Comparison of ENCODE assay signal across 28 mouse cellular contexts in the genomic region with DNA sequence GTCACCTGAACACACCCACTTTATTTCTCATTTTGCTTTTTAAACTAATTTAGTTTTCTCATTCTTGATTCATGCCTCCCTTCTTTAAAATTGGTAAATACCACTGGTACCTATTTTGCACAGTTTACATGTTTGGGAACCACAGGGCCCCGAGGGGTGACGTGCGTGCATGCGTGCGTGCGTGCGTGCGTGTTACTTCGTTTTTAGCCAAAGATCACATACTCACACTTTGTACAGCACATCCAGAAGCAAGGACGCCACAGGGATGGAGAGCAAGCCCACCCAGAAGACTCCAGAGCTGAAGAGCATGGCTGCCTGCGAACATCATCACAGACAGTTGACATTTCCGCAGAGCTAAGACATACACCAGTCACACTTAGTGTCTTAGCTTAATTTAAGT. TPM values are rescaled to one million over a fixed set of nuclear protein-coding genes. Genes with fewer than 3 reads are reported as not detected.
DNase-seq lines count a peak whose midpoint lies in the region; ATAC-seq and TF ChIP-seq lines count a peak whose summit lies in the region.
"Had no signal": no experiment of that assay in that cellular context is flagged by ENCODE, and none has a peak within 500 bp of the region (broad histone marks: within the 10 kb centered on the region; RNA-seq: fewer than 3 reads in every experiment).

No protein-coding gene starts in this region.

- peak; percentile 34 for DNase-seq in intestine, embryonic 14.5 days (ENCODE audit: low spot score)
- peak; percentile 1 for DNase-seq in right cerebral cortex, postnatal 25 days
- no peak for DNase-seq in right cerebral cortex, postnatal 36 days (ENCODE audit: low spot score in 2 of 2)
- peak; percentile 12 for DNase-seq in limb, embryonic 11.5 days (ENCODE audit: low spot score)
- DNase-seq in lung, postnatal 36 days, result no peak
- DNase-seq: adrenal gland, adult 8-10 months; adrenal gland, postnatal 25 days; cerebellum, adult 11-12 months; cerebellum, adult 8-10 months; cerebellum, postnatal 10 days; cerebellum, postnatal 36 days; embryo, embryonic 11 days; gastrocnemius, postnatal 25 days; heart, adult 2 months; heart, postnatal 10 days; heart, postnatal 36 days had no signal

- H3K9me3 ChIP-seq in intestine, embryonic 14.5 days (ENCODE audit: control insufficient read depth, low read length), result no peaks in the 10 kb centered on the region
- H3K9me3 ChIP-seq in intestine, postnatal 0 days (ENCODE audit: control insufficient read depth), result no peaks in the 10 kb centered on the region
- no peaks in the 10 kb centered on the region for H3K9me3 ChIP-seq in limb, embryonic 11.5 days (ENCODE audit: control insufficient read depth, low read length)
- H3K9me3 ChIP-seq: embryonic facial prominence, embryonic 10.5 days; embryonic facial prominence, embryonic 13.5 days; forebrain, embryonic 12.5 days; forebrain, embryonic 15.5 days; heart, embryonic 12.5 days; heart, embryonic 15.5 days had no signal

- no peak overlapping the region for H3K27ac ChIP-seq in intestine, embryonic 14.5 days (ENCODE audit: low read depth)
- H3K27ac ChIP-seq in intestine, postnatal 0 days (ENCODE audit: low read depth, low read length), result no peak overlapping the region
- no peak overlapping the region for H3K27ac ChIP-seq in limb, embryonic 11.5 days (replicated peaks; ENCODE audit: low read depth, low read length)
- H3K27ac ChIP-seq: embryonic facial prominence, embryonic 10.5 days; embryonic facial prominence, embryonic 13.5 days; forebrain, embryonic 12.5 days; forebrain, embryonic 15.5 days; heart, adult 2 months; heart, embryonic 15.5 days; hindbrain, embryonic 14.5 days; hindbrain, postnatal 0 days had no signal

- no peaks in the 10 kb centered on the region for H3K27me3 ChIP-seq in intestine, embryonic 14.5 days (replicated peaks; ENCODE audit: control insufficient read depth, insufficient read depth, low read length)
- H3K27me3 ChIP-seq in intestine, postnatal 0 days (replicated peaks; ENCODE audit: control insufficient read depth, insufficient read depth, low read length), result no peaks in the 10 kb centered on the region
- H3K27me3 ChIP-seq in limb, embryonic 11.5 days (ENCODE audit: control insufficient read depth, insufficient read depth, low read length), result no peaks in the 10 kb centered on the region
- H3K27me3 ChIP-seq: forebrain, embryonic 15.5 days; heart, embryonic 12.5 days; heart, embryonic 15.5 days had no signal

- H3K36me3 ChIP-seq in intestine, embryonic 14.5 days (ENCODE audit: control insufficient read depth, insufficient read depth, low read length), result no peaks in the 10 kb centered on the region
- peaks cover 3% of the 10 kb centered on the region; the same call in 1 of the 2 replicates for H3K36me3 ChIP-seq in intestine, postnatal 0 days (ENCODE audit: control insufficient read depth, insufficient read depth)
- no peaks in the 10 kb centered on the region for H3K36me3 ChIP-seq in limb, embryonic 11.5 days (ENCODE audit: control insufficient read depth, insufficient read depth, low read length)
- H3K36me3 ChIP-seq: embryonic facial prominence, embryonic 10.5 days; embryonic facial prominence, embryonic 13.5 days; forebrain, embryonic 12.5 days; forebrain, embryonic 15.5 days; heart, embryonic 12.5 days; heart, embryonic 15.5 days had no signal

- H3K4me1 ChIP-seq in intestine, embryonic 14.5 days (replicated peaks; ENCODE audit: control insufficient read depth, insufficient read depth, low read length), result peaks cover 3% of the 10 kb centered on the region; the same call in 1 of the 2 replicates
- no peaks in the 10 kb centered on the region for H3K4me1 ChIP-seq in intestine, postnatal 0 days (replicated peaks; ENCODE audit: control insufficient read depth, insufficient read depth, low read length)
- H3K4me1 ChIP-seq in limb, embryonic 11.5 days (ENCODE audit: control insufficient read depth, insufficient read depth, low read length), result no peaks in the 10 kb centered on the region

- no peak overlapping the region for H3K4me3 ChIP-seq in intestine, embryonic 14.5 days (ENCODE audit: low read depth, low read length)
- H3K4me3 ChIP-seq in intestine, postnatal 0 days (ENCODE audit: low read depth, low read length), result no peak overlapping the region
- H3K4me3 ChIP-seq in limb, embryonic 11.5 days (ENCODE audit: low read depth, low read length), result no peak overlapping the region
- H3K4me3 ChIP-seq: embryonic facial prominence, embryonic 10.5 days; embryonic facial prominence, embryonic 13.5 days; erythroblast, embryonic 14.5 days; forebrain, embryonic 12.5 days; forebrain, embryonic 15.5 days; heart, adult 2 months; heart, embryonic 12.5 days; heart, embryonic 15.5 days had no signal

- H3K9ac ChIP-seq in intestine, embryonic 14.5 days (ENCODE audit: low read length), result no peak overlapping the region
- no peak overlapping the region for H3K9ac ChIP-seq in intestine, postnatal 0 days (ENCODE audit: low read depth, low read length)
- H3K9ac ChIP-seq in limb, embryonic 11.5 days (ENCODE audit: low read length), result no peak overlapping the region
- H3K9ac ChIP-seq: embryonic facial prominence, embryonic 13.5 days; forebrain, embryonic 12.5 days; forebrain, embryonic 15.5 days; heart, embryonic 12.5 days; heart, embryonic 15.5 days; hindbrain, embryonic 14.5 days had no signal

- WGBS in intestine, embryonic 14.5 days, result 87% methylated on average over 12 of the region's 12 CpGs
- WGBS in intestine, postnatal 0 days, result 91% methylated on average over 12 of the region's 12 CpGs
- 91% methylated on average over 12 of the region's 12 CpGs for WGBS in limb, embryonic 11.5 days

- no peak for ATAC-seq in intestine, embryonic 14.5 days (replicated peaks; ENCODE audit: low FRiP score, low TSS enrichment, low read depth)
- ATAC-seq in intestine, postnatal 0 days, result no peak
- no peak for ATAC-seq in limb, embryonic 11.5 days (ENCODE audit: insufficient number of reproducible peaks, low FRiP score, low TSS enrichment, low read depth)
- ATAC-seq: CD4-positive, CD25-positive, alpha-beta regulatory T cell, adult 4 months; forebrain, embryonic 15.5 days; hindbrain, postnatal 0 days had no signal

- H3K4me2 ChIP-seq in intestine, embryonic 14.5 days (ENCODE audit: low read length), result no peak overlapping the region
- H3K4me2 ChIP-seq in intestine, postnatal 0 days (replicated peaks; ENCODE audit: low read depth), result no peak overlapping the region
- no peak overlapping the region for H3K4me2 ChIP-seq in limb, embryonic 11.5 days (ENCODE audit: low read depth, severe bottlenecking)
- H3K4me2 ChIP-seq: embryonic facial prominence, embryonic 13.5 days; forebrain, embryonic 12.5 days; forebrain, embryonic 15.5 days; heart, embryonic 12.5 days; heart, embryonic 15.5 days; hindbrain, embryonic 14.5 days had no signal

- TF ChIP-seq CTCF in intestine, postnatal 0 days (IDR thresholded peaks at IDR 0.05; ENCODE audit: low read depth), result no peak

RNA-seq across cellular contexts. Expression of gene Shisa3, which starts 23.6 kb away (rescaled TPM):
- 15.2 and 17.1 TPM in 2 replicates for polyA plus RNA-seq in intestine, embryonic 14.5 days (2014; fragmentation: Nextera tagmentation; extraction: Ambion mirVana)
- 6.6 and 6.9 TPM in 2 replicates for polyA plus RNA-seq in intestine, postnatal 0 days (2015; fragmentation: Nextera tagmentation; extraction: Ambion mirVana)
- polyA plus RNA-seq in limb, embryonic 11.5 days (2014; fragmentation: Nextera tagmentation; extraction: Ambion mirVana), result 5.0 and 6.8 TPM in 2 replicates
- polyA plus RNA-seq: C2C12; erythroblast, embryonic 14.5 days had no signal

Comparison
In these comparisons a context has a peak if more than half of its experiments do, and no peak if none do; other contexts are left out.
1. DNase-seq: peak in intestine, embryonic 14.5 days (single experiment), right cerebral cortex, postnatal 25 days (single experiment) and limb, embryonic 11.5 days (single experiment); none in right cerebral cortex, postnatal 36 days (0 of 2) and lung, postnatal 36 days (single experiment).